Mouse (Mus musculus) embryonic facial prominence, embryonic 11.5 days (tissue): ENCODE data around the gene Olfr764-ps1. TPM values are rescaled to one million over a fixed set of nuclear protein-coding genes. Genes with fewer than 3 reads are reported as not detected.
A peak's percentile ranks its signal among the peaks of the same experiment; 100 is the strongest.
"Not testable (repeated sequence)": the region's sequence is repeated elsewhere in the genome, so short reads cannot be mapped to it uniquely, and the experiment has no call there.

ENCODE experiments used
- ATAC-seq: fragments of 200-750 bp; cut with Nextera tagmentation; replicated peaks from 2 replicates; pipeline ENCODE4 v1.8.0; 2017; ENCODE audit warnings: low read depth; ENCODE audit not compliant: insufficient number of reproducible peaks, low FRiP score, low TSS enrichment
- DNase-seq: peaks from one replicate; pipeline ENCODE4 v3.0.0-alpha.2; 2015; ENCODE audit warnings: low spot score
- H3K27ac ChIP-seq: fragments of 300-500 bp; sonication (generic); replicated peaks from 2 replicates; pipeline ENCODE4 v1.5.1; 2014; ENCODE audit warnings: mild to moderate bottlenecking, low read depth, low read length, control low read depth
- H3K27me3 ChIP-seq: fragments of 300-500 bp; sonication (generic); 2 replicates; pipeline ENCODE4 v1.6.1; 2014; ENCODE audit warnings: mild to moderate bottlenecking, low read length, moderate library complexity, mixed read lengths; ENCODE audit not compliant: control insufficient read depth, insufficient read depth
- H3K36me3 ChIP-seq: fragments of 300-500 bp; sonication (generic); replicated peaks from 2 replicates; pipeline ENCODE4 v1.6.1; 2014; ENCODE audit warnings: low read depth, mild to moderate bottlenecking, low read length, moderate library complexity, mixed read lengths; ENCODE audit not compliant: control insufficient read depth, insufficient read depth
- H3K4me1 ChIP-seq: fragments of 300-500 bp; sonication (generic); 2 replicates; pipeline ENCODE4 v1.6.1; 2014; ENCODE audit warnings: low read length, mixed read lengths; ENCODE audit not compliant: control insufficient read depth, insufficient read depth
- H3K4me2 ChIP-seq: fragments of 300-500 bp; sonication (generic); 2 replicates; pipeline ENCODE4 v1.6.1; 2014; ENCODE audit warnings: low read depth, mild to moderate bottlenecking, control low read depth, low read length, moderate library complexity
- H3K4me3 ChIP-seq: fragments of 300-500 bp; sonication (generic); 2 replicates; pipeline ENCODE4 v1.5.1; 2014; ENCODE audit warnings: low read depth, low read length, control low read depth
- H3K9ac ChIP-seq: fragments of 300-500 bp; sonication (generic); replicated peaks from 2 replicates; pipeline ENCODE4 v1.6.1; 2014; ENCODE audit warnings: mild to moderate bottlenecking, control low read depth, low read length
- H3K9me3 ChIP-seq: fragments of 300-500 bp; sonication (generic); replicated peaks from 2 replicates; pipeline ENCODE4 v1.6.1; 2016; ENCODE audit warnings: mild to moderate bottlenecking, low read length, inconsistent platforms, mixed read lengths; ENCODE audit not compliant: control insufficient read depth
- WGBS: fragments of 180-500 bp; shearing (Covaris S2); extraction: QIAGEN DNeasy Blood & Tissue Kit; methylation state at CpG from one replicate; pipeline ENCODE4 v1.1.7; 2014; 5-methylcytosine and 5-hydroxymethylcytosine counted together
- polyA plus RNA-seq: library from polyadenylated mRNA; unstranded; fragments of >200 nt; fragmentation: Nextera tagmentation; extraction: Ambion mirVana; gene quantifications from 2 replicates; pipeline ENCODE4 v1.2.1, GENCODE M21; 2014

Gene Olfr764-ps1
- not detected in 2 replicates for polyA plus RNA-seq

- no peak for DNase-seq
- 81% methylated on average over 3 of the region's 3 CpGs for WGBS
Measured at GRCm38 (mm10) chr10:129039796-129040195, at the start of gene Olfr764-ps1. Gene Olfr764-ps1 (minus strand): TSS chr10:129039896.

DNA sequence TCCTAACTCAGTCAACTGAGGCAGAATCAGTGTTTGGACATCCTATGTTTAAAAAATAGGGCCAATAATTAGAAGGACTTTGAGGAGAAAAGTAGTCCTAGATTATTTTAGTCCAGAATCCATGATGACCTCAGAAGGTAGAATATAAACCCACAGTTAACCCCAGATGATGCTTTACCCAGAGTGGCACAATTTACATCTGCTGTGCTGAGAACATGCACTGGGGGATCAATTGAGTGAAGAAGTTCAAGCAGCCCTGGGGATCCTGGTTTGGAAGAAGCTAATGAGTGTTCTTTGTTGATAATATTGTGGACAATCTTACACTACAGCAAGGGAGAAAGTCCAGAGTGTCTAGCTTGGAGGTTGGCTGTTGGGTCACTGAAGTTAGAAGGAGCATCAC is 43.1 kb upstream of the Olfr764-ps1 start, which contains the start of gene Olfr767:
Gene Olfr767, minus strand, starts transcription at position 101 of the 400 bp plus-strand sequence.
- not testable (repeated sequence) for H3K27me3 ChIP-seq, H3K9ac ChIP-seq, H3K36me3 ChIP-seq, ATAC-seq, H3K9me3 ChIP-seq, DNase-seq, H3K4me3 ChIP-seq, H3K4me1 ChIP-seq, H3K4me2 ChIP-seq, H3K27ac ChIP-seq

More at GRCm38 (mm10) chr10:129039796-129040195, at the start of gene Olfr764-ps1:
- Histone ChIP-seq H3K9ac (no peak within 1 kb of the TSS), H3K36me3 (no peaks in the 10 kb centered on the region), H3K4me3 (no peak within 1 kb of the TSS), H3K4me1 (no peaks in the 10 kb centered on the region), H3K27ac (no peak within 1 kb of the TSS), H3K9me3 (no peaks in the 10 kb centered on the region), H3K27me3 (no peaks in the 10 kb centered on the region), H3K4me2 (no peak within 1 kb of the TSS)
- ATAC-seq, result no peak

DNA sequence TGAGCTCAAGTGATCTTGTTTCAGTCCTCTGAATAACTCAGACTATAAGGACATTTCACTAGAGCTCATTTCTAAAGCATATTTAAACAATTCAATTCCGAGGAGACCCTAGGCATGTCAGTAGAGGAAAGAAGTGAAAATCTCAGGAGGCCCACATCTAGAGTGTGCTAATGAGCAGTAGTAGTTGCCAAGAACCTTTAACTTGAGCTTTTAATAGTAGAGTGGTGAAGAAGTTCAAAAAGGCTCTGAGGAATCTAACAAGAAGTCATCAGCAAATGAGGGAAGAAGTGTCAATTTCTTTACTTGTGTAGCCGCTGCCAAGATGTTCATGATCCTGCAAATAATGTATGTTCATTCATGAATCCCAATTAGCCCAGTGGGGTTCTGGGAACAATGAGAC is 29.2 kb upstream of the Olfr764-ps1 start, which contains the start of gene Olfr766-ps1:
Gene Olfr766-ps1, minus strand, starts transcription at position 101 of the 400 bp plus-strand sequence.
- Histone ChIP-seq H3K4me2 (no peak within 1 kb of the TSS), H3K4me1 (no peaks in the 10 kb centered on the region), H3K9ac (no peak within 1 kb of the TSS), H3K27me3 (no peaks in the 10 kb centered on the region), H3K4me3 (no peak within 1 kb of the TSS), H3K36me3 (no peaks in the 10 kb centered on the region), H3K9me3 (no peaks in the 10 kb centered on the region), H3K27ac (no peak within 1 kb of the TSS)
- no peak for ATAC-seq
- WGBS, result 87% methylated on average over 2 of the region's 2 CpGs
- DNase-seq, result no peak

DNA sequence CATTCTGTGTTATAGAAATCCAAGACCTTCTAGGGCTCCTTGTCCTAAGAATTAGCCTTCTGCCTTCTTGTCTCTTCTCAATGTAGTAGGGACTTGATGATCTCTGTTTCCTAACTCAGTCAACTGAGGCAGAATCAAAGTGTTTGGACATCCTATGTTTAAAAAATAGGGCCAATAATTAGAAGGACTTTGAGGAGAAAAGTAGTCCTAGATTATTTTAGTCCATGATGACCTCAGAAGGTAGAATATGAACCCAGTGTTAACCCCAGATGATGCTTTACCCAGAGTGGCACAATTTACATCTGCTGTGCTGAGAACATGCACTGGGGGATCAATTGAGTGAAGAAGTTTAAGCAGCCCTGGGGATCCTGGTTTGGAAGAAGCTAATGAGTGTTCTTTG is 10.2 kb upstream of the Olfr764-ps1 start, which contains the start of gene Olfr765:
Gene Olfr765, minus strand, starts transcription at position 101 of the 400 bp plus-strand sequence.
- H3K27me3 ChIP-seq, H3K4me3 ChIP-seq, DNase-seq, H3K27ac ChIP-seq, ATAC-seq, H3K36me3 ChIP-seq, H3K4me1 ChIP-seq, H3K9ac ChIP-seq, H3K9me3 ChIP-seq, H3K4me2 ChIP-seq: not testable (repeated sequence)

DNA sequence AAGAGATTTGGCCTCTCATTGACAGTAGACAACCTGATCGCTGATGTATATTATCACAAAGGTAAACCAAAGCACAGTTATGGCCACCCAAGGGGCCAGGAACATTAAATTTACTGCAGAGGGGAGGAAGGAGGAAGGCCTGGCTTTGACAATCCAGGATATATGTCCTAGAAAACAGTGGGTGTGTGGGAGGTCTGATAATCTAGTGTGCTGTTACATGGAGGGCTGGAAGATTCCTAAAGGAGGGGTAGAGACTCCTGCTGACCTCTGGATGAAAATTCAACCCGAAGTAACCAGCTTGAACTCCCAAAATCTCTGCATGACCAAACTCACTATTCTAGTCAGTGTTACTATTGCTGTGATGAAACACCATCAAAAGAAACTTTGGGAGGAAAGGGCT is 11.4 kb downstream of the Olfr764-ps1 start:
- H3K27me3 ChIP-seq, result no peaks in the 10 kb centered on the region
- WGBS, result 86% methylated on average over 2 of the region's 2 CpGs
- no peaks in the 10 kb centered on the region for H3K9me3 ChIP-seq
- no peak overlapping the region for H3K9ac ChIP-seq
- no peak overlapping the region for H3K4me3 ChIP-seq
- no peak overlapping the region for H3K4me2 ChIP-seq
- no peaks in the 10 kb centered on the region for H3K4me1 ChIP-seq
- H3K36me3 ChIP-seq, result no peaks in the 10 kb centered on the region
- DNase-seq (no peak), ATAC-seq (no peak)
- H3K27ac ChIP-seq, result no peak overlapping the region

DNA sequence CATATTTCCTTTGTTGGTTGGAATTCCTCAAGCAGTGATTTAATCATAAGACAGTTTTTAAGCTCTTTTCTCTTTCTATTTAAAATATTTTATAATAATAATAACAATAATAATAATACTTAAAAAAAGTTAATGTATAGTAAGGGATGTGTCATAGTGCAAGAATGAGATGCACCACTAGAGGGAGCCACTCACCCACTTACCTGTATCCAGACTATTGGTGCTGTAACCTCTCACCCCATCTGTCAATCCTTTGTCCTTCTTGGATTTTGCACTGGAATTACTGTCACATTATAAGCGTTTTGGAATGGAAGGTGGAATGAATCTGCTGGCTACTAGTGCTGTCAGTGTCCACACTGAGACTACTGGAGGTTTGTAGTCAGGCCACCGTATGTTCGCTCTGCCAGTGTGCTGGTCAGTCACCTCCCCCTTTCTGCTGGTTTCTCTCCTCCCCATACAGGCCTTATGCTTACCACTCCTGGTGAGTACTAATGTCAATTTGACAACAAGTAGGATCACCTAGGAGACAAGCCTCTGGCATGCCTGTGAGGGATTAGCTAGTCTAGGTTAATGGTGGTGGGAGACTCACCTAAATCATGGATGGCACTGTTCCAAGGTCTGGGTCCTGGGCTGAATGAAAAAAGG is 13.6 kb downstream of the Olfr764-ps1 start:
- H3K9me3 ChIP-seq, result no peaks in the 10 kb centered on the region
- no peak overlapping the region for H3K27ac ChIP-seq
- H3K4me2 ChIP-seq, result no peak overlapping the region
- H3K4me1 ChIP-seq, result no peaks in the 10 kb centered on the region
- H3K4me3 ChIP-seq, result no peak overlapping the region
- DNase-seq (peak; percentile 74), ATAC-seq (no peak)
- H3K36me3 ChIP-seq, result no peaks in the 10 kb centered on the region
- H3K27me3 ChIP-seq, result no peaks in the 10 kb centered on the region
- no peak overlapping the region for H3K9ac ChIP-seq
- WGBS, result 62% methylated on average over 3 of the region's 3 CpGs

DNA sequence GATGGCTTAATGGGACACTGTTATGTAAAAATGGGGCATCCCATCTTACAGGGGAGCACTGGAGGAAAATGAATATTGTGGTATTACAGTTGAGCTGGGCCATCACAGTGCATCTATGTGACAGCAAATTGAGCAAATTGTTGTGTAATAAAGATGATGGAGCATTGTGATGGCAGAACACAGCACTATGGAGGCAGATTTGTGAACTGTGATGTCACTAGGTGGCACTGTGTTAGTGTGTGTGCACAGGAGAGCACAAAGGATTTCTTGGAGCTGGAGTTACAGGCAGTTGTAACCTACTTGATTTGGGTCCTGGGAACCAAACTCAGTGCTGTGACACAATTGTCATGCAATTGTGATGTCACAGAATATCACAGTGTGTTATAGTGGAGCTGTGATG is 16.4 kb downstream of the Olfr764-ps1 start:
- Histone ChIP-seq H3K4me3 (no peak overlapping the region), H3K9ac (no peak overlapping the region), H3K4me1 (no peaks in the 10 kb centered on the region), H3K27me3 (no peaks in the 10 kb centered on the region), H3K27ac (no peak overlapping the region), H3K36me3 (no peaks in the 10 kb centered on the region), H3K9me3 (no peaks in the 10 kb centered on the region), H3K4me2 (no peak overlapping the region)
- ATAC-seq, result no peak
- DNase-seq, result no peak

- no peaks in the 10 kb centered on the region for H3K27me3 ChIP-seq
- H3K4me3 ChIP-seq, result no peak overlapping the region
- ATAC-seq (no peak), DNase-seq (no peak)
- H3K27ac ChIP-seq, result no peak overlapping the region
- H3K9ac ChIP-seq, result no peak overlapping the region
- H3K4me1 ChIP-seq, result no peaks in the 10 kb centered on the region
- H3K36me3 ChIP-seq, result no peaks in the 10 kb centered on the region
- H3K9me3 ChIP-seq, result no peaks in the 10 kb centered on the region
- no peak overlapping the region for H3K4me2 ChIP-seq
Measured at GRCm38 (mm10) chr10:129014477-129014876, 25.2 kb downstream of the Olfr764-ps1 start.
